Mouse (Mus musculus): Measurements from ENCODE around the gene Hnrnpl.

- TF ChIP-seq CTCF (IDR thresholded peaks at IDR 0.05; ENCODE audit: low read depth) (no peak), EP300 (IDR thresholded peaks at IDR 0.05; ENCODE audit: low read depth) (no peak)
Measured at GRCm38 (mm10) chr7:28847273-28847672, 38.9 kb downstream of the Hnrnpl start.
